Mouse (Mus musculus) erythroid progenitor cell, adult 5-6 weeks (primary cell): ENCODE measurements at regions not wholly inside any gene's neighbourhood (a gene's known extent, or its start where the extent isn't known, plus 50 kb on each side); places are given as distances from the start of the nearest gene placed in this dataset.

Source experiments
- ATAC-seq: replicated peaks from 2 replicates; pipeline ENCODE4 v1.8.0; 2016; ENCODE audit warnings: moderate number of reproducible peaks, mild to moderate bottlenecking, moderate TSS enrichment, inconsistent platforms; ENCODE audit not compliant: poor library complexity, low FRiP score, severe bottlenecking

DNA sequence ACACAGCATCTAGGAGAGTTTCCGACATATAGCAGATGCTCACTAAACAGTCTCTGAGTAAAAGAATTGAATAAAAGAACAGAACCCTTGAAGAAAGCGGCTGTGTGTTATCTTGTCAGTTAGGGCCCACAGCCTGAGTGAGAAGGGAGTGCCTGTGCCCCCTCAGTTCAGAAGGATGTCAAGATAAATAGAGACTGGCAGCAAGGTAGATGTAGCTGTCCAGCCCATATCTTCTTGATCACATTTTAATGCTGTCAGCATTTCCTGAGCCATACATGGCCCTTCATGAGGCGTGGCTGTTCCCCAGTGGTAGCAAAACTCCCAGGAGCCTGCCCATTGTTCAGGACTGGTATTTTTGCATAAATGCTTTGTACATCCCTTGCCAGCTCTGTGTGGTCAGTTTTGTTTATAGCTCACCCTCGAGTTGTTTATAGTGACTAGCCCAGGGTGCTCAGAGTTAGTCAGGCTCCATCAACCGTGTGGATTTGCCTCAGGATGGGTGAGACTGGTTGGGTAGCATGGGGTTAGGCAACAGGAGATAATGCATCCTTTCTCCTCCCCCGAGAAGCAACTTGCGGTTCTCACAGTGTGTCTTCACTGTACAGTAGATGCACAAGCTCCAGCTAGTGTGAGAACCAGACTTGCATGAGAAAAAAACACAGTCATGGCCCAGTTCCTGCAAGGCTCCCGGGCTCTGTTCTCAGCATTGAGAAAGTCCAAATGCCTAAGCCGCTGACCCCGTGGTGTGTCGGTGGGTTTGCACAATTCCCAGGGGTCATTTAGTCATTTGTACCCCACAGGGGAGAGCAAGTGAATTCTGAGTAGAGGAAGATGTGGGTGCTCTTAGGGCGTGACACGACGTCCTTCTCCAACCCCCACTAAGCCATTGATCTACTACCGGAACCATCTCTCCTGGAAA, 216.1 kb upstream of the Map3k1 start:
- ATAC-seq, result peak; percentile 87

DNA sequence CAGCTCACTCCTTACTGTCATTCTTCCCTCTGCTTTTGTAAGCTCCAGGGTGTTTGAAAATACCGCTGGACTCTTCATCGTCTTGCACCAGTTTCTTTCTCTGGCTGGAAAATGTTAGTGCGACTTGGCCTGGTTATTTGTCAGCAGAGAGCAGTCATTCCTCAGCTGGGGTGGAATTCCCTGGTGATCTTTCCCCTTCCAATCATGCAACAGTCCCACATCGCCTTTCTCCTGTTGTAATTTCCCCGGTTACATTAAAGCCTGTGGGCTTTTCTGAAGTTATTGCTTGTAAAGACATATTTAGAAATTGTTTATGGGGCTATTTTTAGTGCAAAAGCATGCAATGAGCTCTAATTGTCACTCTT, 216.8 kb upstream of the Map3k1 start:
- no peak for ATAC-seq

DNA sequence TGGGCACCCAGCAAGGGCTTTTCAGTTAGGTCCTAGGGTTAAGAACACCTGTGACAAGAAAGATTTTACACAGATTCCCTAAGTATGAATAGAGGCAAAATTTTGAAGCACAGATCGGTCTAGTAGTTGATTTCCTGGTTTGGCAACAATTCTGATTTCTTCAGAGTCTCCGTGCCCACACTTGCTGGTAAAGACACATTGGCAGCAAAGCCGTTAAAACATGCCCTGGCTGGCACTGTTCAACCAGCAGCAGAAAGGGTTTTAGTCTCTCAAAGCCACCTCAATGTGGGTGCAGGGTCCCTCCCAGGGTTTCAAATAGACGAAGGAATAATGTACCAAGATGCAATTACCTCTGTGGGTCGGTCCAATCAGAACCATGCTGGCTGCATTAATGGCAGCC, 218.9 kb upstream of the Map3k1 start:
- ATAC-seq, result no peak

DNA sequence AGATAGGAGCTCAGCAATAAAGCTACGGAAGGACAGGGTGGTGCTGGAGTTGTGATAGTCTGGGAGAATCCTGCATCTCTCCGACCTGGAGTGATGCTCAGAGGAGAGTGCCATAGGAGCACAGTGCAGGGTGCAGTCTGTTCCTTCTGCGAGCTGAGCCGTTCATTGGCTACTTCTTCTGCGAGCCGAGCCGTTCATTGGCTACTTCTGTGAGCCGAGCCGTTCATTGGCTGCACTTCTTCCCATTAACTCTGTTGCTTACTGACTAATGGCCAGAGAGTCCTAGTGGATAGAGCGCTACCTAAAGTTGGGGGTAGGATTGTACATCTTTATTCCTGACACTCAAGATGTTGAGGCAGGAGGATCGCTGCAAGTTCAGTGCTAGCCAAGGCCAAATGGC, 222.3 kb upstream of the Map3k1 start:
- ATAC-seq, result no peak

DNA sequence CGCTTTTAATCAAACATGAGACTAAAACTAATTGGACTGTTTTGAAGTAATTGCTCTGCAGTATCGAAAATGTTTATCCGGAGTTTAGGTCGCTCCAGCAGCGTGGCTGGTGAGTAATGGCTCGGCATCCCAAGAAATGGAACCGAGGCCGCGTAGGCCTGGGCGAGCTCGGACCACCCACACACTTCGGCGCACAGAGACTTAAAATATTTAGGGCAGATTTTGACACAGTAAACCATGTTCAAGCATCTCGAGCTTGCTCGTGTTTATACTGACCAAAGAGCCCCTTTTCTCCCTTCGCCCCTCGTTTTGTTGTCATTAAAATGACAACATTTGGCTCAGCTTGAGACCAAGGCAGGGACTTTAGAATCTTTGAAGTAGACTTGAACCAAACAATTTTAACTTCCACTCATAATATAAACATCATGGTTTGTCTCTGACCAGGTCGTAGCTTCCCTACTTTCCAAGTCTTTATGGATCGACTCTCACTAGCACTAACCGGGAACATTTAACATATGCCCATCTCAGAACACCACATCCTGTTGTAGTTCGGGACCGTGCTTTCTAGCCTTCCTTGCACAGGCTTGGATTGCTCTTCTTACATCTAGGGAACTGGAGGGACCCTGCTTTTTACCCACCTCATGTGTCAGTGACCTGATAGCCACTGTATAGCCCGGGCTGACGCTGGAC, 223.0 kb upstream of the Map3k1 start:
- no peak for ATAC-seq

DNA sequence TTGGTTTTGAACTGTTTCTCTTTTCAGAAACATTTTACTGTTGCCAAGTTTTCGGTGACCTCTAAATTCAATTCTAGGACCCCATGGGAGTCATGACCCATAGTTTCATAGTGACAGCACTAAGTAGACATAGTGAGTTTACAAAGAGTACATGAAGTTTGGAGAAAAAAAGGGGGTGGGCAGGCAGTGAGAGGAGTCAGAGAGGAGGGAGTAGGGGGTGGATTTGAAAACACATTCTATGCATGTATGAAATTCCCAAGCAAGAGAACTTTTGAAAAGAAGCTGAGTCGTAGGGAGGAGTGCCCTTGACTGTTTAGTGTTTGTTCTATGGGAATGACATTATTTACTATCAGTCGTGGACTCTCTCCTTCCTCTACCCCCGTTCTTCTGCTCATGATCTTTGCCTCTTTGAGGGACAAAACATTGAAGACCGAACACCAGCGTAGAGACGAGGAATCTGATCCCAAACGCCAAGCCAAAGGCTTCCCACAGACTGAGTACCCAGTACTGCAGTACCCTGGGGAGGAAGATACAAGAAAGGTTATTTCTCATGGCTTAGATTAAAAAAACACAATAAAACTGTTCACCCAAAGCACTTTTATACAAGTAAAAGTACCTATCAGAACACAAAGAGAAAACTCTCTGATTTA, 229.1 kb upstream of the Map3k1 start:
- ATAC-seq, result no peak

DNA sequence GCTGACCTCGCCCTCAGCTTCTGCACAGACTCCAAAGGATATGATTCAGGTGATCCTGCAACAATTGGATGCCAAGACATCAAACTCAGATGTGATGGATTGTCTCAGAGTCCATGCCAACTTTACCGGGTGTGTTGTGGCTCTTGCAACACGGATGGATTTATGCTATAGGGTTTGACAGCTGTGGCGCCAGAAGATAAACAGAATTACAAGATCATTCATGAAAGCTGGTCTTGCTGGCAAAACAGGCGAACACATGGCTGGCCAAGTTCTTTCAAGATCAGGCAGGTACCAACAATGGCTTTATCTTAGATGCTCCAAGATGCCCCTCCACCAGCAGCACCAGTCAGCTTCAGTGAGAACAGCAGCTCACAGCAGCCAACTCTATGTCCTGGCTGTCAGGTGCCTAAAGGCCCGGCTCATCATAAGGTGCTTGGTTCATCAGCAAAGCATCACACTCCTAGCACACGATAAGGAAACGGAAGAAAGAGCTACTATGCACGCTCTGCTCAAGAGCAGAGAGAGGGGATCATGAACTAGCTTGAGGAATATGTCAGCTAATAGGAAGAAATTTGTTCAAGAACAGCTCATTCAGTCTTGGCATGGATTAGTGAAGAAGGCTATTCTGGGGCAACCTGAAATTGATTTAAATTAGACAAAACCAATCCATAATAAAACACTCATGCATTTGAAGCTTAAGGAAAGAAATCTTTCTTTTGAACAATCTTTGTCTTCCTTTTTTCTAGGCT, 229.9 kb upstream of the Map3k1 start:
- ATAC-seq, result no peak

DNA sequence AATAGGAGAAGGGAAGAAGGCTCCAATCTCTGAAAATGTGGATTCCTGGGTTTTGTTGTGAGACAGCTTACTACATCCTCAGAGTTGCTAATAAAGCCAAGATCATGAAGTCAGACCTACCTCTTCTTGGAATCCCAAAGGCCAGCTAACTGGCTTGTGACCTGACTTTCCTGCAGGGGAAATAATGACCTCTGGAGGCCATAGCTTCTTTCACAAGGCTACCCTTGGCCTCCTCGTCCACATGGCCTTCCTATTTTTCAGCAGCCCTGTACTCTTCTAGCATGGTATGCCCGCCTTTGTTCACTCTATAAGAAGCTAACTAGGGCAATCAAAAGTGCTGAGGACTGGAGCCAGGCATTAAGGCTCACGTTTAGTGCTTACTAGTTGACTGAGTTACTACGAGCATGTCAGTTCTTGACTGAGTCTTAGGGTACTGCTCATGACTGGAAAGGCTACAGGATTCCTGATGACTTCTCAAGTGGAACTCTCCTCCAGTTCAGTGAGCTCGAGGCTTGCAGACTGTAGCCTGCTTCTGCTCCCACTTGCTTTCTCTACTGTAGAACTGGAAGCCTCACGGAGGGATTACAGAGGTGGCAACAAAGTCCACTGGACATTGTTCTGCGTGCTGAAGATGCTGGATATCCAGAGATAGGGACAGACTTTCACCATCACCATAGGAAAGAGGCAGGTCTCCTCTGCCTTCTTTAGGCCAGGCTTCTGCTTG, 230.8 kb upstream of the Map3k1 start:
- ATAC-seq, result no peak

DNA sequence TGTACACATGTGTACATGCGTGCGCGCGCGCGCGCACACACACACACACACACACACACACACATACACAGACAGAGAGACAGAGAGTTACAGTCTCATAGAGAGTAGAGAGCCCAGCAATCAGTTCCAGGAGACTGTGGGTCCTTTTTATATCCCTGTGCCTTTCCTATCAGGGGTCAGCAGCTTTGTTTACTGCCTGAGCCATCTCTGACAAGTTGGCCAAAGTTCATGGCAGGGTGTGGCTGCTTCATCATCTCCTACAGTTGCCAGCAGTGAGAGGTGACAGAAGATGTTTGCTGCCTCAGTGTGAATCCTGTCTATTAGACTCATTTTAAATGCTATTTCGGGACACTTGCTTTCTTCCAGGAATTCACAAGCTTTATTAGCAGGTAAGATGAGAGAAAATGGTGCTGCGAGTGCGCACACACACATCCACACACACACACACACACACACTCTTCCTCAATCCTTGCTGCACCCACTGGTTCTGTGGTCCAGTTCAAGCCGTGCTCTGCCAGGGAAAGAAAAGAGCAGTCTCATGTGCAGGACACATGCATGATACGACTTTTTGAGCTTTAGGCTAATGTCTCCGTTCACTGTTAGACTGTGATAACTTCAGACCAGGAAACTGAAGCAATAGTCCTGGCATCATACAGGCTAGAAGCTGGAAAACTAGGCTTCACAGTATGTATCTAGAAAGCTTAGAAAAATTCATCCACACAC, 234.9 kb upstream of the Map3k1 start:
- ATAC-seq, result peak; percentile 86

DNA sequence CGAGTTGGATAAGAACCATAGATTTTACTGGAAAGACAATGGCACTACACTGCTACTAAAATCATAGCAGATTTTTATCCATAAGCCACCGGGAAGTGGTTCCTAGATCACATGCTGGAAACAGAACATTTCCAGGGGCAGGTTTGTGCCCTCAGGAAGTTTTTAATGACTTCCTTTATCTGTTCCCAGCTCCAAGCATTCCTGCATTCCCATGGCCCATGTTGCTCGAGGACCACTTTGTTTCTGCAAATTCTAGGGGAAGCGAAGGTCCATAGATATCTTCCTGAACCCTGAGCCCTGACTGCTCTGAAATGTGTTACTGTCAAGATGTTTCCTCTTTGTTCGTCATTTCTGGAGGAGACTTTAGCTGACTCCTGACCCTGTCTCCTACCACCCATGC, 235.6 kb upstream of the Map3k1 start:
- ATAC-seq, result no peak

DNA sequence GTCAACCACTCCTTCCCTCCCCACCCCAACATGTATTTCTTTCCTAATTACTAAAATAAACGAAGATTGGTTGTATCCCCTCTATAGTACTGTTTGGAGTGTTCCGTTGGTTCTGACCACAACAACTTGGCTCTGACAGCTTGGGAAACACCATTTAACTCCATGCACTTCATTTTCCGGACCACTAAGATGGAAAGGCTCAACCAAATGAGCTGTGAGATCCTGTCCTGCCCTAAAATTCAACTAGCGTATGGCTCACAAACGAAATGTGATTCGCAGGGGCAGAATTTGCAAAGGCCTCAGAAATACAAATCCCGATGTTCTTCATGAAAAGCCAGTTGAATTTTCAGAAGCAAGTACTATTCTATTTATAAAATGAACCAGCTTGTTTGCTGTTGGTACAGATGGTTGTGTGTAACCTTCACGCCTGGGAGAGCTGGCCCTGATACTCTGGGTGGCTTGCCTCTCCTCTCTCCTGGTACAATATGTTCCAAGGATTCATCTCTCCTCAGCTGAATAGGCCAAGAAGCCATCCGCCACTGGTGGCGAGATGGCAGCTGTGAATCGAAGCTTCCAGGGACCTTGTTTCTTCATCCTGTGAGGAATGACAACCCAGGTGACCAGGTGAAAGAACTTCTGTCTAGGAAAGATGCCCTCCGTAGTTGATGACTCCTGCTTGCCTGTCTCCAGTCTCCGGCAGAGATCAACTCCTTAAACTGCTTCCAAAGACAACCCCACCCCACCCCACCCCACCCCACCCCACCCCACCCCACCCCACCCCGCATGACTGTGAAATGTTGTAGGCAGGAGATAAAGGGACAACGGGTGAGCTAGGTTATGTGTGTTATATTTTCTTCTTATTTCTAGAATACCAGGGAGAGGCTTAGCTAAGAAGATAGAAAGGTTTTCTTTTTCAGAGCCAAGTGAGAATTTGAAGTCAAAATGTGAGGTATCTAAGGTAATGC, 237.7 kb upstream of the Map3k1 start:
- peak; percentile 64 for ATAC-seq

DNA sequence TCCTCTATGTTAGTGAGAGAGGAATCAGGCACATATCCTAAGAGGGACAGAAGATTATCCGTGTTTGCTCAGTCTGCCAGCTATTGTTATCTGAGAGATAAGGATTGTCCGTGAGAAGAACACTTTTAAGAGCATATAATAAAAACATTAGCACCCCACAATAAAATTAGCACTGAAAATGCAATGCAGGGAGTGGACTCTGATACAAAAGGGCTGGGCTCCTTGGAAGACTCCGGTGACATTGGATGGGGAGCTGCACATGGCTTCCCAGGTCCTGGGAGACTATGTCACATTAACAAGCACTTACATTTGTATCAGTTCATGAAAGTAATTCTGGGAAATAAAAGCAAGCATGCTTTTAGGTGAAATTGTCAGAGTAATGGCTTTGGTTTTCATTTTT, 238.6 kb upstream of the Map3k1 start:
- no peak for ATAC-seq

DNA sequence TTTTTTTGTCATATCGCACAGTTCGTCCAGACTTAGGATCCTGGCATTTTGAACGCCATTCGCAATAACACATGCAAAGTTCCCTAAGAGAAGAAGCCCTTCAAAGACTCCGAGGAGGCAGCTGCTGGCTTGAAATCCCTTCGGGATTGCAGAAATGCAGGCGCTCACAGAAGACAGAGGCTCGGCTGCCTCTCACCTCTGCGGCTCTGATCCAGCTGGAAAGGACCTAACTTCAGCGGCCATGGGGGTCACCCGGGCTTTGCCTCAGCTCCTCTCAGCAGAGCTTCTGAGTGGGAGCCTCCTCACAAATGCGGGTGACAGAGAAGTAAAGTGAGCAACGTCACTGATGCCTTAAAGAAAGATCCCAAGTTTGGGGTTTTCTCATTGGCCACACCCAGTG, 239.1 kb upstream of the Map3k1 start:
- no peak for ATAC-seq

DNA sequence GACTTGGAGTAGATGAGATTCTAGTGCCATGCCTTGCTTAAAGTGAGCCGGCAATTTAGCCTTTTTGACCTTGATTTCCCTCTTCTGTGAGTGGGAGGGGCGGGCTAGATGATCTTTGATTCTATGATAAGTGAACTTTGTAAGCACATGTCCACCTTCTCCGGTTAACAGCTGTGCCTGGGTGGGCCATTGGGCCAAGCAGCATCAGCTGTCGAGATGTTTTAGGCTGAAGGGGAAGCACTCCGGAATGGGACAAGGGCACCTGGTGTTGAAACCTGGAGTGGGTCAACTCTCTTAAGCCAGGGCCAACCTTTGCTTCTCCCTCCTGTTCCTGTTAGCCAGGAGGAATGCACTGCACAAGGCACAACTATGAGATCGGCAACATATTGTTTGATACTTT, 239.5 kb upstream of the Map3k1 start:
- no peak for ATAC-seq

DNA sequence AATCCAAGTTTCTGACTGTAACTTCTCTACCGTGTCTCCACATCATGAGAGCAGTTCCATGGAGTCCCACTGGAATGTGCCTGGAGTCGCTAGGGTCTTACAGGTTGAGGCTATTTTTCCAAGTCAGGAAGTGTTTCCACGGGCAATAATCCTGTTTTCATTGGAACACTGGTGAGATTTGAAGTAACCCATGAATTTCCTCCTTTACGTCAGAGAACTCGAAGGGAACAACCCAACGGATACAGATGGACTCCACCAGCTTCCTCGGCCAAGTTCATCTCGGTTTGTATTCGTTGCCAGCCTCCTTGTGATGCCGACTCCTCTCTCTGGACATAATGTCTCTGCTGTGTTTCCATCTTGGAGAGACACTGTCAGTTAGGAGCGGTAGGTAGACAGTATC, 237.4 kb upstream of the Ankrd55 start:
- ATAC-seq, result no peak

DNA sequence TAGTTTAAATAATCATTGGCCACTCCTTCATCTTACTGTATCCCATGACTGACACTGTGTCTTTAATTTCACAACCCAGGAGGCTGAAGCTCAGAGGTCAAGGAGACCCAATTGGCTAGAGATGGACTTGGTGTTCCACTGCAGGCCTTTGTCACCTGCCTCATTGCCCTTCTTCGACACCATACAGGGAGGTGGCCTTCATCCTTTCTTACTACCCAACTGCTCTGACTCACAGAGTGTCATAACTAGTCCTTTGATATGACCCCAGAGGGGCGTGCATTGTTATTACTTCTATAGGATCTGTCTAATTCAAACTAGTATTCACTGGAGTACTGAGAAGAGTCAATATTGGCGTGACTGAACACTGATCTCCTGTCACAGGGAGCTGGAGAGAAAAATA, 236.2 kb upstream of the Ankrd55 start:
- ATAC-seq, result no peak

DNA sequence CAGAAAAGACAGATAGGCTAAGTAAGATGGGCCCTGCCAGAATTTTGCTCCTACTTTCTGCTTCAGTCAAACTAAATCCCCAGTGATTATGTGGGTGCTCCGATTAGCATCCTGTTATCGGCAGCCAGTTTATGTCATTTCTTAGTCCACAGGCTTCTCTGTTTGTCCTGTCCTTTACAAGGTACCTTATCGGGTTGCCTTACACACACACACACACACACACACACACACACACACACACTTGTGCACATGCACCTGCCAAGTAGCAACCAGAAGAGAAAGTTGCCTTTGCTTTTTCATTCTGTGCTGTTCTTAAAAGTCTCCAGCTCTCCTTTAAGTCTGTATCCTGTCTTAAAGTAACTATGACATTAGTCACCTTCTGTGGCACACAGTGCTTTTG, 235.8 kb upstream of the Ankrd55 start:
- ATAC-seq, result no peak

DNA sequence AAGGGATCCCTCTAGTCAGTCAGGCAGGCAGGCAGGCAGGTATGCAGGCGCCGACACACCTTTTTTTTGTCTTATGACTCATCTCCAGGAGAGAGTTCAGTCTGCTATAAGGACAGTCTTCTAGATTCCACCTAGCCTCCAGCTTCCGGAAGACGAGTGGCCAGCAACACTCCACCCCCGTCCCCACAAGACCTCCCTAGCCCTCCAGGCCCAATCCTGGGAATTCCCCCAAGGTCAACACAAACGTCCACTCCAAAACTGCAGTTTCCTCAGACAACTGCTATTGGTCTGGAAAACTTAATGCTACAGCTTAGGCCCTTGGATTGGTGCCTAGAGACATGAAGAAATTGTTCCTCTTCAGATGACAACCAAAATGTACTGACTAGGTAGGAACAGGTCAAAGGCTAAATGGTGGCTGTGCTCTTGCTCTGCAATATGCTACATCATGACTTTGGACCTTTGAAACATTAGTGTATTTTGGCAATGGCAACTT, 233.3 kb upstream of the Ankrd55 start:
- ATAC-seq, result no peak
